Mouse (Mus musculus): ENCODE results near the gene Cdc73.
"Not testable (repeated sequence)": the region's sequence is repeated elsewhere in the genome, so short reads cannot be mapped to it uniquely, and the experiment has no call there.

The Cdc73 gene

GRCm38 (mm10) chr1:143702741-143703262, at the start of gene Cdc73:
Gene Cdc73, minus strand, starts transcription at chr1:143702893.
- in situ Hi-C loops (cut with MboI, MseI) = no loop called here

- in situ Hi-C loops (cut with MboI, MseI) = no loop called here
Observed at GRCm38 (mm10) chr1:143745871-143746270, 43.2 kb upstream of the Cdc73 start.

- in situ Hi-C loops (cut with MboI, MseI) = loop anchor here (5.0 kb wide), 1 partner anchor 35 kb away; no protein-coding TSS in a partner anchor
Observed at GRCm38 (mm10) chr1:143742186-143742585, 39.5 kb upstream of the Cdc73 start.

- in situ Hi-C loops (cut with MboI, MseI) = loop anchor here (5.0 kb wide), 1 partner anchor 34 kb away; no protein-coding TSS in a partner anchor
Observed at GRCm38 (mm10) chr1:143741331-143741730, 38.6 kb upstream of the Cdc73 start.

- in situ Hi-C loops (cut with MboI, MseI) = loop anchor here (5.0 kb wide), 1 partner anchor 33 kb away; no protein-coding TSS in a partner anchor
Observed at GRCm38 (mm10) chr1:143740581-143740980, 37.9 kb upstream of the Cdc73 start.

GRCm38 (mm10) chr1:143739361-143740350, 37.0 kb upstream of the Cdc73 start:
- in situ Hi-C loops (cut with MboI, MseI) = loop anchor here (5.0 kb wide), 1 partner anchor 32 kb away; no protein-coding TSS in a partner anchor

- in situ Hi-C loops (cut with MboI, MseI) = no loop called here
Observed at GRCm38 (mm10) chr1:143738811-143739210, 36.1 kb upstream of the Cdc73 start.

- in situ Hi-C loops (cut with MboI, MseI) = no loop called here
Observed at GRCm38 (mm10) chr1:143733914-143734410, 31.3 kb upstream of the Cdc73 start.

- in situ Hi-C loops (cut with MboI, MseI) = no loop called here
Observed at GRCm38 (mm10) chr1:143731691-143732090, 29.0 kb upstream of the Cdc73 start.

- in situ Hi-C loops (cut with MboI, MseI) = no loop called here
Observed at GRCm38 (mm10) chr1:143730899-143731298, 28.2 kb upstream of the Cdc73 start.

- in situ Hi-C loops (cut with MboI, MseI) = no loop called here
Observed at GRCm38 (mm10) chr1:143727701-143728445, 25.2 kb upstream of the Cdc73 start.

- in situ Hi-C loops (cut with MboI, MseI) = no loop called here
Observed at GRCm38 (mm10) chr1:143724456-143725064, 21.9 kb upstream of the Cdc73 start.

GRCm38 (mm10) chr1:143716038-143716437, 13.3 kb upstream of the Cdc73 start, which contains the start of gene Glrx2:
Gene Glrx2, plus strand, starts transcription at chr1:143716338.
- in situ Hi-C loops (cut with MboI, MseI) = not testable (repeated sequence)

- in situ Hi-C loops (cut with MboI, MseI) = no loop called here
Observed at GRCm38 (mm10) chr1:143710627-143710976, 7.9 kb upstream of the Cdc73 start.

- in situ Hi-C loops (cut with MboI, MseI) = loop anchor here (5.0 kb wide), 1 partner anchor 32 kb away; no protein-coding TSS in a partner anchor
Observed at GRCm38 (mm10) chr1:143709966-143710626, 7.4 kb upstream of the Cdc73 start.

- in situ Hi-C loops (cut with MboI, MseI) = loop anchor here (5.0 kb wide), 1 partner anchor 34 kb away; no protein-coding TSS in a partner anchor
Observed at GRCm38 (mm10) chr1:143708361-143708760, 5.7 kb upstream of the Cdc73 start.

GRCm38 (mm10) chr1:143707006-143707405, 4.3 kb upstream of the Cdc73 start:
- in situ Hi-C loops (cut with MboI, MseI) = loop anchor here (5.0 kb wide), 1 partner anchor 35 kb away; no protein-coding TSS in a partner anchor

GRCm38 (mm10) chr1:143702141-143702740, 452 bp downstream of the Cdc73 start:
- in situ Hi-C loops (cut with MboI, MseI) = no loop called here

- in situ Hi-C loops (cut with MboI, MseI) = no loop called here
Observed at GRCm38 (mm10) chr1:143701736-143702135, 957 bp downstream of the Cdc73 start.

GRCm38 (mm10) chr1:143684849-143685248, 17.8 kb downstream of the Cdc73 start:
- in situ Hi-C loops (cut with MboI, MseI) = no loop called here
